Mouse (Mus musculus) leukemia stem cell, adult 10-12 weeks (primary cell): ENCODE results near the gene 4931414P19Rik. TPM values are rescaled to one million over a fixed set of nuclear protein-coding genes. Genes with fewer than 3 reads are reported as not detected.

Experiments
- polyA plus RNA-seq: library from polyadenylated mRNA; stranded (reverse); fragments of >175 nt; gene quantifications from 2 replicates; pipeline ENCODE4 v1.2.3, GENCODE M21; 2012; ENCODE audit warnings: low replicate concordance

4931414P19Rik gene
- 2.6 and 13.9 TPM in 2 replicates for polyA plus RNA-seq

DNA sequence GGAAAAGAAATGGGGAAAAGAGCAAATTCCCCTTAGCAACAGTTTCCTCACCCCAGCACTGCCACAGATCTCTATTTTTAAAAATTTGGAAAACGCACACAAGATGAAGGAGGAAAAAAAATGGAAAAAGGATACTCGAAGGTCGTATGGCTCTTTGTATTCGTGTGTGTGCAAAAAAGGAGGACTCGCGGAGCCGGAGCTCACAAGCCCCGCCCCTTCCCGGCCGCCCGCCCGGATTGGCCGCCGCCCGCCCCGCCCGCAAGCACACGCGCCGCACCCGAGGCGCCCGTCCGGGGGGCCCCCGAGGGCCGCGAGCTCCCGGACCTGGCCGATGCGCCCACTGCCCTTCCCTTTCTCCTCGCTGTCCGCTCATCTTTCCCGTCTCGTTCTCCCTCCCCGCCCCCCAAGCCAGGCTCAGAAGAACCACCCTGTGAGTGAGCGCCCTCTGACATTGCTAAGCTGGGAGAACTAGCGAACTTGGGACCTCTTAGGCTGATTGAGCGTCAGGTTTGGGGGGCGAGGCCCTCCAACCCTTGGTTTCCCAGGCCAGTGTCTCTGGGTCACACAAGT is at the start of gene 4931414P19Rik:
Gene 4931414P19Rik, minus strand, starts transcription at position 242 of the 570 bp plus-strand sequence.

DNA sequence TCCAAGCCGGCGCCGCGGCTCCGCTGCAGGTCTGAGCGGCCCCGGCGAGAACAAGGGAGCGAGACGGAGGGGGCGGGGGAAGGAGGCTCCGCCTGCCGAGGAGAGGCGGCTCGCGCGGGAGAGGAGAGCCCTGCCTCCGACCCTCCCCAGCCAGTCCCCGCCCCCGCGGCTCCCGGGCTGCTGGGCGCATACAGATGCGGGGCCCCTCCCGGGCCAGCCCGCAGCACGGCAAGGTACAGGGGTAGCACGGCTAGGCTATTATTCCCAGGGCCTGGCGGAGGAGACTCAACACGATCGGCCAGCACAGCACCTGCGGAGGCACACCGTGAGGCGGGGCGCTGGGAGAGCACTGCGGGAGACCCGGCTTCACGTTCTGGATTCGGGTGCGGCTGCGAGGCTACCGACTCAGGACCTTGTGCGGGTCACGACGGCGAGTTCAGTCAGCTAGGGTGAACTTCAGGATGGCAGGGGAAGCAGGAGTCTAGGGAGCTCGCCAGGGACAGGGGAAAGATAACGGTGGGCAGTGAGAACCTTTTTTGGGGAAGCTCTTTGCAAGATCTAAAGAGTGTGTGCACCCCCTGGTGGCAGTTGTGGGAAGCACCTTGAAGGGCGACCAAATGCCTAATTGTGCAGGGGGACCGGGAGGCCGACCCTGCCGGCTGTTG is 35.6 kb upstream of the 4931414P19Rik start, which contains the start of gene Cdh24:
Gene Cdh24, minus strand, starts transcription at position 60 of the 665 bp plus-strand sequence.

DNA sequence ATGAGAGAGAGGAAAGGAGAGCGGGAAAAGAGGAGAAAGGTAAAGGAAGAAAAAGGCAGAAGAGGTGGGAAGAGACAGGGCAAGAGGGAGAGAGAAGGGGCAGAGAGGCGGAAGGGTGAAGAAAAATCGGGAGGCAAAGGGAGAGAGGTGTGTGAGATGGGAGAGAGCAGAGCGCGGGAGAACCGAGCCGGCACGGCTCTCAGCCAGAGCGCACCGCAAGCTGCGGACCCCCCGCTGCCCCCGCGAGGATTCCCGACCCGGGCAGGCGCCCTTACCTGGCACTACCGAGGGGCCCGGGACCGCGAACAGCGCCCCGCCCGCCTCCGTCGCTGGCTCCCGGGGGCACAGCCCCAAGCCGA is 35.1 kb upstream of the 4931414P19Rik start, which contains the start of gene Gm17606:
Gene Gm17606, plus strand, starts transcription at position 7 of the 359 bp plus-strand sequence.

DNA sequence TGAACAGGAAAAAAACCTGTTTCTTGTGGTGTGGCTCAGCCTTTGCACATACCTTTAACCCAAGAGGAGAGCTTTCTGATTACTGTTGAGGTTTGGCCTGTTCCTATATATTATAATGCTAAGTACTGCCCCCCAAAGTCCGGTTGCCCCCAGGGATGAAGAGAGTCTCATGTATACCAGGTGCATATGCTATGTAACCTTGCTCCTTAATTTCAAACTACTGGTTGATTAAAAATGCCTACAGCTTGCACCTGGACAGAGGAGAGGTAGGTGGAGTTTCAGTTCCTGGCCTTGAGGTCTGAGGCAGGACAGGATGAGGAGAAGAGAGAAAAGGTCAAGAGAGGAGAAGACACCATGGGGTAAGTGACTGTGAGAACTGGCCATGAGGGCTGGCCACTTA is 15.3 kb upstream of the 4931414P19Rik start, which contains the start of gene Psmb11:
Gene Psmb11, plus strand, starts transcription at position 301 of the 400 bp plus-strand sequence.

DNA sequence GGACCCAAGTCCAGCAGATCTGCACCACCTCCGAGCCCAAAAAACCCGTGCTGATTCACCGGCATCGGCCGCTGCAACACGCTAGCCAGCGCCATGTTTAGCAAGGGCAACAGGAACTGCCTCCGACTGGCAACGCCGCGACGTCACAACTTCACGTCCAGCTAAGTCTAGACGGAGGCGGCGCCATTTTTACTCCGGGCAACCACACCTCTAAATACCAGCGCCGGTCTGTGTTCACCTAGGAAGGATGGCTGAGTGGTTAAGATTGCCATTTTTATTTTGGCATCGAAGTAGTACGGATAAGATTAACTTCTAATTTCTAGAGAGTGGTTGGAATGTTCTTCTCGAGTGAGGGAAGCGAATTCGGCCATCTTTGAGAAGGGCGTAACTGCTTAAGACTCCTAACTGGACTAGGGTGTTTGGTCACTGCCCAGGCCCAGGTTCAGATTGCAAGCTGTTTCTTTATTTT is 12.1 kb upstream of the 4931414P19Rik start, which contains the start of gene Psmb5:
Gene Psmb5, minus strand, starts transcription at position 126 of the 469 bp plus-strand sequence.

DNA sequence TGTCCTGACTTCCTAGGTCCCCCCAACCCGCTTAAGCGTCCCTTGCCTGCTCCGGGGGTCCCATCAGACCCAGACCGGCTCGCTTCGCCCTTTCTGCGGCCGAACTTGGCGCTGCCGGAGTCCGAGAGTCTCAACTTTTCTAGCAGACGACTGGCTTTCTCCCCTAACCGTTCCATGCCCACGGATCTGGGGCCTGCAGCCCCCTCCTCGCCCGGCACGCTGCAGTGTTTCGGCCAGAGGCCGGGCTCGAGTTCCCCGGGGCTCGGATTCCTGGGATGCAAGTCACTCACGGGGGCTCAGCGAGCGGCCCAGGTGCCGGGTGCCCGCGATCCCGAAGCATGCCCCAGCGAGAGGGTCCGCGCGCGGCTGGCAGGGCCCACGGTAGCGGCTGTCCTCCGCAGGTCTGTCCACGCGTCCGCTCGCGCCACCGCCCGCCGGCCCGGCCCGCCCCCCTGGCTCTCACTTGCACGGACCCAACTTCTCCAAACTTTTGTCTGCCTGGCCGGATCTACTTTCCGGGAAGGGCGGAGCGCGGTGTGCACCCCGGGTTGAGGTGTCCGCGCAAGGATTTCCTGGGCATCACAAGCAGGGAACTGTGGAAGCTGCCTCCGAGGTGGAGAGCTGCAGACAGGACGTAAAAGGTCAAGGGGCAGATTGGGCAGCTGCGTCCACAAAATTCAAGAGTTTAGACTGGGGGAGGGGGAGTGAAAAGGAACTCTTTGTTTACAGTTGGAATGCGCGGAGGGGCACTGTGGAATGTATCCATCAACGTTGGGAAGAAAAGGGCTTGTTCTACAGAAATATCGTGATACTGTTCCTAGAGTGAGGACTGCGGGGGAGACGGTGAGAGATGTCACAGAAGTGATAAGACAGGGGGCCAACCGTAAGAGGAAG is 28.5 kb downstream of the 4931414P19Rik start, which contains the start of gene Ajuba:
Gene Ajuba, minus strand, starts transcription at position 470 of the 894 bp plus-strand sequence.

DNA sequence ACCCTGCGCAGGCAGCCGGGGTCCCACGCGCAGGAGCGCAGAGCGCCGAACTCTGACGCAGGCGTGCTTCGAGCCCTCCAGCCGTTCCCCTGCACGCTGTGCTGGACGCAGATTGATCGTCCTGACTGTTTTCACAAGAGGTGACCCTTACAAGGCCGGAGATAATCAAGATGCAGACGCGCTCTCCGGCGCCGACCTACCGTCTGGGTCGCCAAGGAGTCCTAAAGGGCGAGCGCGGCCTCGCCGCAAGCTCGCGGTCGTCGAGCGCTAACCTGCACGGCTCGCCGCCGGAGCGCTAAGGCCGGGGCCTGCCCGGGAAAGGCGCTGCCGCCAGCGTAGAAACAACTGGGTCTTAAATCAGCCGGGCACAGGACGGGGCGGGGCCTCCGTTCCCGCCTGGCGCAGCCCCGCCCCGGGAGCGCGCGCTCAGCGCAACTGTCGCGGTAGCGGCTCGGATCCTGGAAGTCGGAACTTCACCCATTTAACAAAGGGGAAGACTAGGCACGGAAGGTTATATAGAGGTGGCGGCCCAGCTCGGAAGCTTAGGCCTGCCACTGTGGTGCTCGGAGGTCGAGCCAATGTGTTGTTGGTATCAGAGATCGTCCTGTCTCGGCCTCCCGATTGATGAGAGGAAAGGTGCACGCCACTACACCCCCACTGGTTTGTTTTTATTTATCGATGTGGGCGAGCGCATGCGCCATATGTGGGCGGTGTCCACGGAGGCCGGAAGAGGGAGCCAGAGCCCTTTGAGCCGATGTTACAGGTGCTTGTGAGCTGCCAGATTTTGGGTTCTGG is 51.6 kb downstream of the 4931414P19Rik start, which contains the start of gene Haus4:
Gene Haus4, minus strand, starts transcription at position 642 of the 795 bp plus-strand sequence.

Other genes with a start within 250 kb of the 4931414P19Rik start
- 143 and 225 TPM in 2 replicates for gene Oxa1l, start 245.2 kb downstream of the 4931414P19Rik start, polyA plus RNA-seq
- 8.1 and 14.1 TPM in 2 replicates for gene Slc7a7, start 188.2 kb downstream of the 4931414P19Rik start, polyA plus RNA-seq
- gene Mrpl52, start 179.1 kb downstream of the 4931414P19Rik start, polyA plus RNA-seq: 1,477 and 3,957 TPM in 2 replicates
- gene Mmp14, start 174.4 kb downstream of the 4931414P19Rik start, polyA plus RNA-seq: 220 and 342 TPM in 2 replicates
- gene Lrp10, start 141.9 kb downstream of the 4931414P19Rik start, polyA plus RNA-seq: 496 and 711 TPM in 2 replicates
- gene Rem2, start 129.9 kb downstream of the 4931414P19Rik start, polyA plus RNA-seq: 1.6 and 2.7 TPM in 2 replicates
- gene Prmt5, start 88.5 kb downstream of the 4931414P19Rik start, polyA plus RNA-seq: 96.6 and 164 TPM in 2 replicates
- gene Haus4, start 51.4 kb downstream of the 4931414P19Rik start, polyA plus RNA-seq: 15.6 and 36.3 TPM in 2 replicates
- 0.08 and 0.12 TPM in 2 replicates for gene Ajuba, start 28.4 kb downstream of the 4931414P19Rik start, polyA plus RNA-seq
- gene Psmb5, start 12.0 kb upstream of the 4931414P19Rik start, polyA plus RNA-seq: 112 and 139 TPM in 2 replicates
- not detected in 2 replicates for gene Psmb11, start 15.4 kb upstream of the 4931414P19Rik start, polyA plus RNA-seq
- gene Gm17606, start 35.0 kb upstream of the 4931414P19Rik start, polyA plus RNA-seq: not detected in 2 replicates
- gene Cdh24, start 35.4 kb upstream of the 4931414P19Rik start, polyA plus RNA-seq: 2.7 and 4.7 TPM in 2 replicates
- gene 1700123O20Rik, start 80.2 kb upstream of the 4931414P19Rik start, polyA plus RNA-seq: 21.9 and 24.6 TPM in 2 replicates
- 173 and 343 TPM in 2 replicates for gene Acin1, start 80.9 kb upstream of the 4931414P19Rik start, polyA plus RNA-seq
- gene Gm29776, start 92.8 kb upstream of the 4931414P19Rik start, polyA plus RNA-seq: not detected in 2 replicates
- gene Cebpe, start 106.2 kb upstream of the 4931414P19Rik start, polyA plus RNA-seq: 1.6 and 3.1 TPM in 2 replicates
- gene Slc7a8, start 176.0 kb upstream of the 4931414P19Rik start, polyA plus RNA-seq: 19.6 and 21.8 TPM in 2 replicates
- gene Rnf212b, start 208.1 kb upstream of the 4931414P19Rik start, polyA plus RNA-seq: not detected in 2 replicates